8 mouse cellular contexts compared by ENCODE assay signal in genomic region chr10:79918231-79919078, GRCm38 (mm10). TPM values are rescaled to one million over a fixed set of nuclear protein-coding genes. Genes with fewer than 3 reads are reported as not detected.
DNase-seq lines count a peak whose midpoint lies in the region; ATAC-seq lines count a peak whose summit lies in the region.

No protein-coding gene starts in this region.

- H3K4me3 ChIP-seq in hindbrain, embryonic 16.5 days (ENCODE audit: low read length) = peak overlapping the region; percentile 7; the same call in 1 of the 2 replicates
- no peak overlapping the region for H3K4me3 ChIP-seq in midbrain, embryonic 11.5 days (ENCODE audit: low read depth, low read length)

- H3K4me2 ChIP-seq in hindbrain, embryonic 16.5 days (ENCODE audit: low read length) = peak overlapping the region; percentile 24; the same call in 1 of the 2 replicates
- peak overlapping the region; percentile 6; the same call in 1 of the 2 replicates for H3K4me2 ChIP-seq in midbrain, embryonic 11.5 days

- no peaks in the 10 kb centered on the region for H3K36me3 ChIP-seq in hindbrain, embryonic 16.5 days (ENCODE audit: control insufficient read depth, insufficient read depth, low read length)
- H3K36me3 ChIP-seq in midbrain, embryonic 11.5 days (ENCODE audit: control insufficient read depth, insufficient read depth, low read length) = no peaks in the 10 kb centered on the region

- H3K27ac ChIP-seq in hindbrain, embryonic 16.5 days (ENCODE audit: low read depth, low read length) = no peak overlapping the region
- no peak overlapping the region for H3K27ac ChIP-seq in midbrain, embryonic 11.5 days (ENCODE audit: low read depth, low read length)

- DNase-seq in heart, adult 11 months = peak; percentile 94
- DNase-seq in heart, adult 9 months (ENCODE audit: low spot score in 2 of 2) = no peak
- DNase-seq in brain, adult 2 months (ENCODE audit: low read depth, low spot score) = peak; percentile 77
- peak; percentile 89 for DNase-seq in midbrain, embryonic 11.5 days (ENCODE audit: low spot score, missing footprints)
- no peak for DNase-seq in Muller cell, postnatal 12 days (ENCODE audit: inconsistent ontology term)
- no peak for DNase-seq in adrenal gland, adult 2 months
- no peak for DNase-seq in embryo, embryonic 9.5 days (ENCODE audit: extremely low spot score)

- H3K9me3 ChIP-seq in hindbrain, embryonic 16.5 days (ENCODE audit: control insufficient read depth, low read length) = no peaks in the 10 kb centered on the region
- H3K9me3 ChIP-seq in midbrain, embryonic 11.5 days (ENCODE audit: control insufficient read depth, low read length) = no peaks in the 10 kb centered on the region

- peaks cover 36% of the 10 kb centered on the region for H3K4me1 ChIP-seq in hindbrain, embryonic 16.5 days (ENCODE audit: control insufficient read depth, insufficient read depth, low read depth, low read length)
- peaks cover 33% of the 10 kb centered on the region for H3K4me1 ChIP-seq in midbrain, embryonic 11.5 days (ENCODE audit: control insufficient read depth, insufficient read depth, low read length)

- no peak for ATAC-seq in hindbrain, embryonic 16.5 days
- no peak for ATAC-seq in midbrain, embryonic 11.5 days (ENCODE audit: low FRiP score)

- 4% methylated on average over 35 of the region's 35 CpGs for WGBS in hindbrain, embryonic 16.5 days
- WGBS in midbrain, embryonic 11.5 days = 4% methylated on average over 30 of the region's 35 CpGs

- H3K27me3 ChIP-seq in hindbrain, embryonic 16.5 days (replicated peaks; ENCODE audit: control insufficient read depth, insufficient read depth, low read length) = peaks cover 55% of the 10 kb centered on the region
- H3K27me3 ChIP-seq in midbrain, embryonic 11.5 days (ENCODE audit: control insufficient read depth, insufficient read depth, low read length) = peaks cover 60% of the 10 kb centered on the region

- H3K9ac ChIP-seq in hindbrain, embryonic 16.5 days (ENCODE audit: low read depth, low read length) = peak overlapping the region; percentile 47
- H3K9ac ChIP-seq in midbrain, embryonic 11.5 days (ENCODE audit: low read length) = no peak overlapping the region

RNA-seq across cellular contexts. Expression of gene Kiss1r, which starts 1.7 kb away (rescaled TPM):
- polyA plus RNA-seq in hindbrain, embryonic 16.5 days (2015; fragmentation: Nextera tagmentation; extraction: Ambion mirVana) = 3.1 and 3.7 TPM in 2 replicates
- 0.34 and 0.61 TPM in 2 replicates for polyA plus RNA-seq in midbrain, embryonic 11.5 days (2014; fragmentation: Nextera tagmentation; extraction: Ambion mirVana)
- total RNA-seq in adrenal gland, adult 2 months (2021) = 1 to 10 TPM; 1.4 TPM
- 11.8 and 15.1 TPM in 2 replicates for polyA plus RNA-seq in adrenal gland, adult 2 months (2012; rRNA removed)

RNA-seq across cellular contexts. Expression of gene R3hdm4, which starts 2.6 kb away (rescaled TPM):
- 293 and 300 TPM in 2 replicates for polyA plus RNA-seq in hindbrain, embryonic 16.5 days (2015; fragmentation: Nextera tagmentation; extraction: Ambion mirVana)
- polyA plus RNA-seq in midbrain, embryonic 11.5 days (2014; fragmentation: Nextera tagmentation; extraction: Ambion mirVana) = 127 and 135 TPM in 2 replicates
- 10 to 100 TPM; 87.8 to 93.5 TPM for total RNA-seq in adrenal gland, adult 2 months (2021)
- polyA plus RNA-seq in adrenal gland, adult 2 months (2012; rRNA removed) = 197 and 231 TPM in 2 replicates

RNA-seq across cellular contexts. Expression of gene Gm26602, which starts 7.8 kb away (rescaled TPM):
- polyA plus RNA-seq in hindbrain, embryonic 16.5 days (2015; fragmentation: Nextera tagmentation; extraction: Ambion mirVana) = 1.4 and 18.3 TPM in 2 replicates
- 20.6 and 25.6 TPM in 2 replicates for polyA plus RNA-seq in midbrain, embryonic 11.5 days (2014; fragmentation: Nextera tagmentation; extraction: Ambion mirVana)
- not detected for total RNA-seq in adrenal gland, adult 2 months (2021)
- polyA plus RNA-seq in adrenal gland, adult 2 months (2012; rRNA removed) = not detected in 2 replicates

RNA-seq across cellular contexts. Expression of gene Arid3a, which starts 8.4 kb away (rescaled TPM):
- 1.6 and 1.7 TPM in 2 replicates for polyA plus RNA-seq in hindbrain, embryonic 16.5 days (2015; fragmentation: Nextera tagmentation; extraction: Ambion mirVana)
- 4.2 and 6.2 TPM in 2 replicates for polyA plus RNA-seq in midbrain, embryonic 11.5 days (2014; fragmentation: Nextera tagmentation; extraction: Ambion mirVana)
- 1 to 10 TPM; 4.6 to 6.5 TPM for total RNA-seq in adrenal gland, adult 2 months (2021)
- 5.9 and 9.1 TPM in 2 replicates for polyA plus RNA-seq in adrenal gland, adult 2 months (2012; rRNA removed)

RNA-seq across cellular contexts. Expression of gene Med16, which starts 9.7 kb away (rescaled TPM):
- polyA plus RNA-seq in hindbrain, embryonic 16.5 days (2015; fragmentation: Nextera tagmentation; extraction: Ambion mirVana) = 48.2 and 53.8 TPM in 2 replicates
- polyA plus RNA-seq in midbrain, embryonic 11.5 days (2014; fragmentation: Nextera tagmentation; extraction: Ambion mirVana) = 39.7 and 45.7 TPM in 2 replicates
- 10 to 100 TPM; 38.4 to 43.0 TPM for total RNA-seq in adrenal gland, adult 2 months (2021)
- 126 and 132 TPM in 2 replicates for polyA plus RNA-seq in adrenal gland, adult 2 months (2012; rRNA removed)

Comparison
In these comparisons a context has a peak if more than half of its experiments do, and no peak if none do; other contexts are left out.
1. DNase-seq: peak in heart, adult 11 months (single experiment), brain, adult 2 months (single experiment) and midbrain, embryonic 11.5 days (single experiment); none in heart, adult 9 months (0 of 2), Muller cell, postnatal 12 days (single experiment), adrenal gland, adult 2 months (single experiment) and embryo, embryonic 9.5 days (single experiment).